Mouse (Mus musculus): ENCODE measurements around the gene Sp2. TPM values are rescaled to one million over a fixed set of nuclear protein-coding genes. Genes with fewer than 3 reads are reported as not detected.
A peak's percentile ranks its signal among the peaks of the same experiment; 100 is the strongest.

Gene Sp2
- polyA plus RNA-seq, 1 experiment = 23.9 TPM

- Histone ChIP-seq H3K27ac (ENCODE audit: insufficient read depth, low read length) (no peak overlapping the region), H3K27me3 (ENCODE audit: control insufficient read depth, insufficient read depth, low read length) (no peaks in the 10 kb centered on the region), H3K4me3 (ENCODE audit: extremely low read depth, insufficient read depth, insufficient read length) (no peak overlapping the region), H3K4me1 (ENCODE audit: control insufficient read depth, insufficient read depth, insufficient read length) (peaks cover 10% of the 10 kb centered on the region; the same call in 1 of the 2 replicates), H3K36me3 (ENCODE audit: control insufficient read depth, insufficient read depth, low read length) (0 out of 2 replicates have a peak, but pooled peaks cover 1% of the 10 kb centered on the region)
- DNase-seq (ENCODE audit: low read depth in 1 of 2, low spot score in 2 of 2) = no peak
- WGBS = 91% methylated on average over 5 of the region's 5 CpGs
- no peak for TF ChIP-seq CTCF (IDR thresholded peaks at IDR 0.05; ENCODE audit: extremely low read depth, insufficient read depth, insufficient read length, insufficient replicate concordance)
- no peak for TF ChIP-seq POLR2A (IDR thresholded peaks at IDR 0.05; ENCODE audit: low read depth, low read length)
These were observed 9.9 kb downstream of the Sp2 start for GRCm38 (mm10) chr11:96972906-96973305.

GRCm38 (mm10) chr11:96970341-96970740 lies 12.4 kb downstream of the Sp2 start:
- 0 out of 2 replicates have a peak, but pooled peaks cover 1% of the 10 kb centered on the region for H3K36me3 ChIP-seq (ENCODE audit: control insufficient read depth, insufficient read depth, low read length)
- no peaks in the 10 kb centered on the region for H3K27me3 ChIP-seq (ENCODE audit: control insufficient read depth, insufficient read depth, low read length)
- H3K27ac ChIP-seq (ENCODE audit: insufficient read depth, low read length) = no peak overlapping the region
- no peak overlapping the region for H3K4me3 ChIP-seq (ENCODE audit: extremely low read depth, insufficient read depth, insufficient read length)
- WGBS = 72% methylated on average over 3 of the region's 3 CpGs
- TF ChIP-seq CTCF (IDR thresholded peaks at IDR 0.05; ENCODE audit: extremely low read depth, insufficient read depth, insufficient read length, insufficient replicate concordance) = no peak
- no peak for TF ChIP-seq POLR2A (IDR thresholded peaks at IDR 0.05; ENCODE audit: low read depth, low read length)
- peaks cover 13% of the 10 kb centered on the region; the same call in 1 of the 2 replicates for H3K4me1 ChIP-seq (ENCODE audit: control insufficient read depth, insufficient read depth, insufficient read length)
- DNase-seq (ENCODE audit: low read depth in 1 of 2, low spot score in 2 of 2) = no peak

GRCm38 (mm10) chr11:96969746-96970145 lies 13.0 kb downstream of the Sp2 start:
- 79% methylated on average over 1 of the region's 1 CpGs for WGBS
- no peak for DNase-seq (ENCODE audit: low read depth in 1 of 2, low spot score in 2 of 2)
- H3K4me1 ChIP-seq (ENCODE audit: control insufficient read depth, insufficient read depth, insufficient read length) = peaks cover 13% of the 10 kb centered on the region; the same call in 1 of the 2 replicates

GRCm38 (mm10) chr11:96969280-96969722 lies 13.5 kb downstream of the Sp2 start:
- DNase-seq (ENCODE audit: low read depth in 1 of 2, low spot score in 2 of 2) = no peak
- Histone ChIP-seq H3K27me3 (ENCODE audit: control insufficient read depth, insufficient read depth, low read length) (no peaks in the 10 kb centered on the region), H3K4me3 (ENCODE audit: extremely low read depth, insufficient read depth, insufficient read length) (no peak overlapping the region), H3K4me1 (ENCODE audit: control insufficient read depth, insufficient read depth, insufficient read length) (peaks cover 13% of the 10 kb centered on the region; the same call in 1 of the 2 replicates), H3K36me3 (ENCODE audit: control insufficient read depth, insufficient read depth, low read length) (0 out of 2 replicates have a peak, but pooled peaks cover 1% of the 10 kb centered on the region), H3K27ac (ENCODE audit: insufficient read depth, low read length) (peak overlapping the region; percentile 14; the same call in 1 of the 2 replicates)
- TF ChIP-seq POLR2A (IDR thresholded peaks at IDR 0.05; ENCODE audit: low read depth, low read length) (no peak), CTCF (IDR thresholded peaks at IDR 0.05; ENCODE audit: extremely low read depth, insufficient read depth, insufficient read length, insufficient replicate concordance) (no peak)
- 85% methylated on average over 5 of the region's 5 CpGs for WGBS

More at GRCm38 (mm10) chr11:96969746-96970145, 13.0 kb downstream of the Sp2 start:
- H3K36me3 ChIP-seq (ENCODE audit: control insufficient read depth, insufficient read depth, low read length) = 0 out of 2 replicates have a peak, but pooled peaks cover 1% of the 10 kb centered on the region
- peak overlapping the region; percentile 32; the same call in 1 of the 2 replicates for H3K27ac ChIP-seq (ENCODE audit: insufficient read depth, low read length)
- no peak overlapping the region for H3K4me3 ChIP-seq (ENCODE audit: extremely low read depth, insufficient read depth, insufficient read length)
- H3K27me3 ChIP-seq (ENCODE audit: control insufficient read depth, insufficient read depth, low read length) = no peaks in the 10 kb centered on the region
- TF ChIP-seq CTCF (IDR thresholded peaks at IDR 0.05; ENCODE audit: extremely low read depth, insufficient read depth, insufficient read length, insufficient replicate concordance) (no peak), POLR2A (IDR thresholded peaks at IDR 0.05; ENCODE audit: low read depth, low read length) (no peak)

- Histone ChIP-seq H3K36me3 (ENCODE audit: control insufficient read depth, insufficient read depth, low read length) (no peaks in the 10 kb centered on the region), H3K27ac (ENCODE audit: insufficient read depth, low read length) (peak overlapping the region; percentile 92), H3K27me3 (ENCODE audit: control insufficient read depth, insufficient read depth, low read length) (no peaks in the 10 kb centered on the region), H3K4me1 (ENCODE audit: control insufficient read depth, insufficient read depth, insufficient read length) (peaks cover 13% of the 10 kb centered on the region; the same call in 1 of the 2 replicates), H3K4me3 (ENCODE audit: extremely low read depth, insufficient read depth, insufficient read length) (no peak overlapping the region)
- TF ChIP-seq CTCF (IDR thresholded peaks at IDR 0.05; ENCODE audit: extremely low read depth, insufficient read depth, insufficient read length, insufficient replicate concordance) (no peak), POLR2A (IDR thresholded peaks at IDR 0.05; ENCODE audit: low read depth, low read length) (no peak)
- WGBS = 81% methylated on average over 6 of the region's 6 CpGs
- no peak for DNase-seq (ENCODE audit: low read depth in 1 of 2, low spot score in 2 of 2)
These were observed 14.3 kb downstream of the Sp2 start for GRCm38 (mm10) chr11:96968476-96968875.

- peaks cover 13% of the 10 kb centered on the region; the same call in 1 of the 2 replicates for H3K4me1 ChIP-seq (ENCODE audit: control insufficient read depth, insufficient read depth, insufficient read length)
- 19% methylated on average over 11 of the region's 11 CpGs for WGBS
These were observed 15.1 kb downstream of the Sp2 start for GRCm38 (mm10) chr11:96967544-96968269.

More at GRCm38 (mm10) chr11:96967544-96968269, 15.1 kb downstream of the Sp2 start:
- no peaks in the 10 kb centered on the region for H3K27me3 ChIP-seq (ENCODE audit: control insufficient read depth, insufficient read depth, low read length)
- H3K4me3 ChIP-seq (ENCODE audit: extremely low read depth, insufficient read depth, insufficient read length) = peak overlapping the region; percentile 51
- peak overlapping the region; percentile 92 for H3K27ac ChIP-seq (ENCODE audit: insufficient read depth, low read length)
- TF ChIP-seq CTCF (IDR thresholded peaks at IDR 0.05; ENCODE audit: extremely low read depth, insufficient read depth, insufficient read length, insufficient replicate concordance) (no peak), POLR2A (IDR thresholded peaks at IDR 0.05; ENCODE audit: low read depth, low read length) (no peak)
- peaks cover 2% of the 10 kb centered on the region; the same call in 1 of the 2 replicates for H3K36me3 ChIP-seq (ENCODE audit: control insufficient read depth, insufficient read depth, low read length)
- no peak for DNase-seq (ENCODE audit: low read depth in 1 of 2, low spot score in 2 of 2)
